Mouse (Mus musculus): Measurements from ENCODE around the gene Adora3. TPM values are rescaled to one million over a fixed set of nuclear protein-coding genes. Genes with fewer than 3 reads are reported as not detected.

Adora3 gene
- polyA plus RNA-seq, 1 experiment from 2014 or later: 0.90 TPM

DNA sequence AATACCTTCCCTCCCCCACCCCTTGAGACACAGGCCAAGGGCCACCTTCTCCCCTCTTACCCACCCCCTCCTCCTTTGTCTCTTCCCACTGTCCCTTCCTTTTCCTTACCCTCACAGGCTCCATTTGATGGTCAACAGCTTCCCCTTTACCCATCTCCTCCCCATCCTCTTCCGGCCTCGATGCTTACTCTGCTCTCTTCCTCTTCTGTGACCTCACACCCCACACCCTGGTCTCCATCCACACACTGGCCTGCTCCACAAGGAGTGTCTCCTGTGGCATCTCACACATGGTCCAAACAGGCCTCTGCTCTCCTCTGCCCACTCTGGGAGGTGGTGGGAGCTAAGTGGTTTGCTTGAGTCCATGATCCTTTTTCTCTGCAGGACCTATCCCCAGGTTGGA lies 7.3 kb downstream of the Adora3 start:
- H3K4me1 ChIP-seq: no peaks in the 10 kb centered on the region
- 81% methylated on average over 2 of the region's 2 CpGs for WGBS
- no peaks in the 10 kb centered on the region for H3K36me3 ChIP-seq
- no peak overlapping the region for H3K27ac ChIP-seq
- no peaks in the 10 kb centered on the region for H3K9me3 ChIP-seq
- no peak overlapping the region for H3K4me2 ChIP-seq (replicated peaks)
- no peaks in the 10 kb centered on the region for H3K27me3 ChIP-seq
- no peak overlapping the region for H3K4me3 ChIP-seq
- no peak overlapping the region for H3K9ac ChIP-seq
- ATAC-seq (ENCODE audit: low FRiP score, low read depth): no peak

DNA sequence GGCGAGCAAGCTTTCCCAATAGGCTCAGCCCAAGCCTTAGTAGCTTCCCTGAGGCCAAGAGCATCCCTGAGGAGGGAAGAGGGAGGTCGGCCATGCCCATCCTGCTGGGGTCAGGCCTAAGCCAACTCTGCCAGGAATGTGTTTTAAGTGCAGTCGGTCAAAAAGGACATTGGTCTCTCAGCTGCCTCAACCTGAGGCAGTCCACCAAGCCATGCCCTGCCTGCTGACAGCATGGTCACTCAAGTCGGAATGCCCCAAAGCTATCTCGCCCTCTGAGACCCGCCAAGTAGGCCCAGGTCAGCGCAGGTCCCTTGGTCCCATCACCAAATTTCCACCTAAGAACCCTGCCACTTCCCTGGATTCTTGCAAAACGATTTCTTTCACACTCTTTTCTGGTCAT lies 8.1 kb downstream of the Adora3 start:
- H3K36me3 ChIP-seq: no peaks in the 10 kb centered on the region
- no peak overlapping the region for H3K4me2 ChIP-seq (replicated peaks)
- H3K27ac ChIP-seq: no peak overlapping the region
- H3K4me3 ChIP-seq: no peak overlapping the region
- no peaks in the 10 kb centered on the region for H3K9me3 ChIP-seq
- H3K27me3 ChIP-seq: no peaks in the 10 kb centered on the region
- H3K9ac ChIP-seq: no peak overlapping the region
- no peak for ATAC-seq (ENCODE audit: low FRiP score, low read depth)
- no peaks in the 10 kb centered on the region for H3K4me1 ChIP-seq
- 84% methylated on average over 8 of the region's 8 CpGs for WGBS

DNA sequence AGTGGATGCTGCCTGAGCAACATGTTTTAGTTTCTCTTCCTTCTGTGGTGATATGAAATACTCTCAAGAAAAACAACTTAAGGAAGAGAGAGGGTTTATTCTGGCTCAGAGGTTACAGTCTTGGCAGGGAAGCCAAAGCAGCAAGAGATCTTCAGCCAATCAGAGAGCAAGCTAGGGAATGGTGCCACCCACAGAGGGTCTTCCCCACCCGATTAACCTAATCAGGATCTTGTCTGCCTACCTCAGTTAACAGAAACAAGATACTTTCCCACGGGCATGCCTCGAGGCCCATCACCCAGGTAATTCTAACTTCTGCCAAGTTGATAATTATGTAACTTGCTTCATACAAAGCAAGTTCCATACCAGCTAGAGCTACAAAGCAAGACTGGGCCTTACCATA lies 9.8 kb downstream of the Adora3 start:
- Histone ChIP-seq H3K9ac (no peak overlapping the region), H3K36me3 (no peaks in the 10 kb centered on the region), H3K27ac (no peak overlapping the region), H3K4me2 (replicated peaks) (no peak overlapping the region), H3K4me3 (no peak overlapping the region), H3K4me1 (no peaks in the 10 kb centered on the region), H3K9me3 (no peaks in the 10 kb centered on the region), H3K27me3 (no peaks in the 10 kb centered on the region)
- 64% methylated on average over 3 of the region's 3 CpGs for WGBS
- no peak for ATAC-seq (ENCODE audit: low FRiP score, low read depth)

DNA sequence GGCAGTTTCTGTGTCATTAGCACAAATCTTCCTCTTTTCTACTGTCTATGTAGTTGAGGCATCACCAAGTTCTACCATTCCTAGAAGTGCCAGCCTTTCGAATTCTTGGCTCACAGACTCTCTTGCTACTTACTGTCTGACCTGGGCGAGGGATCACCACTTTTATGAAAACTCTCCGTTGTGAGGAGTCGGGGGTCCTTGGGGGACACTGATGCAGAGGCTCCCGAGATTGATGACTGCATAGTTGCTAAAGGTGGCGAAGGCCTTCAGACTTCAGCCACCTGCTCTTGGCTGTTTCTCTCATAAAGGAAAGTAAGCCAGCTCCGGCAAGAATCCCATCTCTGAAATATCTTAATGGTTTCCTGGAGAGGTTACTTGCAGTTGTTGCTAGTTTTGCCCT lies 11.4 kb downstream of the Adora3 start:
- 90% methylated on average over 7 of the region's 7 CpGs for WGBS
- Histone ChIP-seq H3K36me3 (no peaks in the 10 kb centered on the region), H3K9ac (no peak overlapping the region), H3K27me3 (no peaks in the 10 kb centered on the region), H3K4me1 (no peaks in the 10 kb centered on the region), H3K9me3 (no peaks in the 10 kb centered on the region), H3K27ac (no peak overlapping the region), H3K4me3 (no peak overlapping the region), H3K4me2 (replicated peaks) (no peak overlapping the region)
- no peak for ATAC-seq (ENCODE audit: low FRiP score, low read depth)

DNA sequence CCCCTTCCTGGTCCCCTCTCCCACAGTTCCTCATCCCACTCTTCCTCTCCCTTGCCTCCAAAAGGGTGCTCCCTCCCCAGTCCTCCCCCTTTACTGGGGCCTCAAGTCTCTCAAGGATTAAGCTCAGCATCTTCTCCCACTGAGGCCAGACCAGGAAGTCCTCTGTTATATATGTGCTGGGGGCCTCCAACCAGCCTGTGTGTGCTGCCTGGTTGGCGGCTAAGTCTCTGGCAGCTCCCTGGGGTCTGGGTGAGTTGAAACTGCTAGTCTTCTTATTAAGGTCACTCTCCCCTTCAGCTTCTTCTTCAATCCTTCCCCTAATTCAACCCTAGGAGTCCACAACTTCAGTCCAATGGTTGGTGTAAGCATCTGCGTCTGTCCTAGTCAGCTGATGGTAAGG lies 12.5 kb downstream of the Adora3 start:
- 89% methylated on average over 2 of the region's 2 CpGs for WGBS
- Histone ChIP-seq H3K4me1 (no peaks in the 10 kb centered on the region), H3K27ac (no peak overlapping the region), H3K4me3 (no peak overlapping the region), H3K9ac (no peak overlapping the region), H3K9me3 (no peaks in the 10 kb centered on the region), H3K4me2 (replicated peaks) (no peak overlapping the region), H3K27me3 (no peaks in the 10 kb centered on the region), H3K36me3 (no peaks in the 10 kb centered on the region)
- no peak for ATAC-seq (ENCODE audit: low FRiP score, low read depth)

DNA sequence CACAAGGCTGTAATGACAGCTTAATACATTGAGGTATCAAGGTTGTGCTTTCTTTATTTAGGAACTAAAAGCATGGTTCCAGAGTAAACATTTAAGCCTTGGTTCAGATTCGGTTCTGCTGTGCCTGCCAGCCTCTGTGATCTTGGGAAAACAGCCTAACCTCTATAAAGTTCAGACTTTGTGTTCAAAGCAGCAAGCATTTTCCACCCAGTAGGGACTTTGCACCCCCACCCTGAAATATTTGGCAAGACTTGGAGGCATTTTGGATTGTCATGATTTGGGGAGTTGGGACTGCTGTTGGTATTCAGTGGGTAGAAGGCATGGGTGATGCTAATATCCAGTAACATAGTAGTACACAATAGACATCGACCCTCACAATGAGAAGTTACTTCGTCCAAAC lies 18.3 kb downstream of the Adora3 start:
- 83% methylated on average over 3 of the region's 3 CpGs for WGBS
- Histone ChIP-seq H3K27me3 (no peaks in the 10 kb centered on the region), H3K9ac (no peak overlapping the region), H3K4me3 (no peak overlapping the region), H3K36me3 (no peaks in the 10 kb centered on the region), H3K9me3 (no peaks in the 10 kb centered on the region), H3K4me1 (peaks cover 18% of the 10 kb centered on the region), H3K4me2 (replicated peaks) (no peak overlapping the region), H3K27ac (no peak overlapping the region)
- no peak for ATAC-seq (ENCODE audit: low FRiP score, low read depth)

DNA sequence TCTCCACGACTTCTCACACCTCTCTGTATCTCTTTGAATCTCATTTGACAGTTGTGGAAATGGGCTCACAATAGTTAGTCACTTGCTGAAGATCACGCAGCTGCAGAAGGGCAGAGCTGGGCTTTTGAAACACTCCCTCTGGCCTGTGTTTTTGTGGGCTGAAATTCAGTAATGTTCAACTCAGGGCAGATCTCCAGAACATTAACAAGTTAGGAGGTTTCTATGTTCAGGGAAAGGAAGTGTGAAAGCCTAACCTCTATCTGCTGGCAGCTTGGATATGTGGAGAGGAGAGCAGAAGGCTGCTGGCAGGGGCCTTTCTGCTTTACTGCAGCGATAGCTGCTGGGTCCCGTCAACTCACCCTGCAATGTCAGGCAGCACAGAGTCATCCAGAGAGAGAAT lies 19.6 kb downstream of the Adora3 start:
- no peaks in the 10 kb centered on the region for H3K36me3 ChIP-seq
- no peak for ATAC-seq (ENCODE audit: low FRiP score, low read depth)
- no peak overlapping the region for H3K27ac ChIP-seq
- H3K9ac ChIP-seq: no peak overlapping the region
- peaks cover 31% of the 10 kb centered on the region for H3K4me1 ChIP-seq
- no peak overlapping the region for H3K4me2 ChIP-seq (replicated peaks)
- no peak overlapping the region for H3K4me3 ChIP-seq
- H3K9me3 ChIP-seq: no peaks in the 10 kb centered on the region
- WGBS: 71% methylated on average over 4 of the region's 4 CpGs
- H3K27me3 ChIP-seq: no peaks in the 10 kb centered on the region

DNA sequence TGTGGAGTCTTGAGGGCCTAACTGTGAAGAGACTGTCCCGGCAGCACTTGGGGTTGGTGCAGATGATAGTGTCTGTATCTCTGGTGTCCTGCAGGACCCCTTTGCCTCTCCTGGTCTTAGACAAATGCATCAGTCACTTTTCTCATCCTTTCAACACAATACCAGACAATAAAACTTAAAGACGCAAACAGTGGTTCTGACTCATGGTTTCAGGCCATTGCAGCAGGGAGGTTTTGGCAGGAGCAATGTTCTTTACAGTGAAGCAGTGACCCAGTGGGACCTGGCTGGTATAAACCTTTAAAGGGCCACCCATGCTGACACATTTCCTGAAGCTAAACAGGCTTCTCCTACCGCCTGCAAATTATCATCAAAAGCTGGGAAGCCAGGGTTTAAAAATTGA lies 20.5 kb downstream of the Adora3 start:
- H3K9ac ChIP-seq: no peak overlapping the region
- H3K4me3 ChIP-seq: no peak overlapping the region
- no peak overlapping the region for H3K27ac ChIP-seq
- H3K4me2 ChIP-seq (replicated peaks): no peak overlapping the region
- ATAC-seq (ENCODE audit: low FRiP score, low read depth): no peak
- peaks cover 33% of the 10 kb centered on the region for H3K4me1 ChIP-seq
- no peaks in the 10 kb centered on the region for H3K36me3 ChIP-seq
- WGBS: 53% methylated on average over 3 of the region's 3 CpGs
- H3K27me3 ChIP-seq: no peaks in the 10 kb centered on the region
- H3K9me3 ChIP-seq: no peaks in the 10 kb centered on the region

DNA sequence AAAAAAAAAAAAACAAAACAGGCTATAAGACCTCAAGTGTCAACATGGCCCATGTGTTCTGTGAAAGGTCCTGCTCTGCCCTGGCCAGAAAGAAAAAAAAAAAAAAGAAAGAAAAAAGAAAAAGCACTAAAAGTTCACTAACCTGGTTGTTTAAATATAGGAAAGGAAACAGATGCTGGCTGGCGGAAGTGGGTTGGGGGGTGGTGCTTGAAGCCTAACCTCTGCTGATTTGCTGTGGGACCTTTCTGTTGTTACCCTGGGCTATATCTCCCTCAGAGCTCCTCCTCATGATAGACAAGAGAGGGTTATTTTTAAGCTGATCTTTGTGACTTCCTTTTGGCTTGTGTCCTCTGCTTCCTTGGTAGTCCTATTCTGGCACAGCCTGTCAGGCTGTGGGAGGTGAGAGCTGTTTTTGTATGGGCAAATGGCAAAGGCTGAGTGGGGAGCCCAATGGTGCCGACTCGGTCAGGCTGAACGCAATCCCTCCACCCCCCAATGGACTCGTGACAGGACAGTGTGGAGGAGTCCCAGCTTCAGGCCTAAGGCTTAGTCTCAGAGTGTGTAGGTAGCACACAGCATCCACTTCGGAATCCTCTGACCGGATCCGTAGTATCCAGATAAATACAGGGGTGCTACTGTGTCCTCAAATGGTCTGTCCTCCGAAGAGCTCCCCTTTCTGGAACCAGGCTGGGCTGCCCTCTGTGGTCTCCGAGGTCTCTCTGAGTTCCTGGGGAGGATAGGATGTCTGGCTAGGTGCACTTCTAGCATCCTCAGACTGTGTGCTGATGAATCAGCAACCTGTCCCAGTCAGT lies 21.3 kb downstream of the Adora3 start:
- H3K36me3 ChIP-seq: no peaks in the 10 kb centered on the region
- no peak overlapping the region for H3K9ac ChIP-seq
- no peak overlapping the region for H3K4me3 ChIP-seq
- peaks cover 33% of the 10 kb centered on the region for H3K4me1 ChIP-seq
- H3K27ac ChIP-seq: no peak overlapping the region
- 76% methylated on average over 10 of the region's 10 CpGs for WGBS
- ATAC-seq (ENCODE audit: low FRiP score, low read depth): no peak
- no peaks in the 10 kb centered on the region for H3K9me3 ChIP-seq
- H3K27me3 ChIP-seq: no peaks in the 10 kb centered on the region
- no peak overlapping the region for H3K4me2 ChIP-seq (replicated peaks)

DNA sequence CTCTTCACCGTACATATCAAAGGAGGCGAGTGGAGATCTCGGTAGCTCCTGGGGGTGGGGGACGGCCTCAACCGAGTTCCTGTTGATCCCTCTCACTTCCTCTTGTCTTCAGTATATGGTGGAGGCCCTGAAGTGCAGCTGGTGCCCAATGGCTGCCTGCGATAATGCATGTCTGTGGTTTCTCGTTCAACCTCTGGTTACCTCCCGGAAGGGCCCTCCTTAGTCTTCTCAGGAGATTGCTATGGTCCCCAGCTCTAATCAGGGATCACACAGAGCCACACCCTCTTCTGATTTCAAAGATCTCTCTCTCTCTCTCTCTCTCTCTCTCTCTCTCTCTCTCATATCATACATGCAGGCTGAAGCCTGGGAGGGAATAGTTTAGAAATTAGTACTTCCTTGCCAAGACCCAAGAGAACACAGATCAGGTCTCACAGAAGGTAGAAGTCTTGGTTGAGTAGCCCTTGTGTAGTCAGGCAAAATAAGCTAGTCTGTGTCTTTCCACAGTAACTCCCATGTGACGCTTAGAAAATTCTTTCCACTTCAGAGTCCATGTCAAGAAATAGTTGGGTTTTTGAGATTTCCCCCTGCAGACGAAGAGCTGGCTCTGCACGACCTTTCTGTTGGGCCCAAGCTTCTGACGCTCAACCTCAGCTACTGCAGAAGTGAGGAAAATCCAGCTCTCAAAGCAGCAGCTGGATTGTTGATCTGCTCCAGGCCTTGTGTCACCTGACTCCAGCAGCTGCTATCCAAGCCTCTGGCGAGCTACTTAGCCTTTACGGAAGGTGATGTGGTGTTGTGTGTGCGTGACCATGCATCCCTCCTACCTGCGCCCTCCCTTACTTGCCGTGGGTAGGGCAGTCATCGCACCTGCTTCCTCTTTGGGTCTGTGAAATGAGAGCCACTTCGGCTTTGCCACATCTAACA lies 22.2 kb downstream of the Adora3 start:
- no peak overlapping the region for H3K4me3 ChIP-seq
- no peak for ATAC-seq (ENCODE audit: low FRiP score, low read depth)
- H3K9me3 ChIP-seq: no peaks in the 10 kb centered on the region
- H3K4me2 ChIP-seq (replicated peaks): no peak overlapping the region
- WGBS: 70% methylated on average over 19 of the region's 19 CpGs
- peak overlapping the region; percentile 23; the same call in 1 of the 2 replicates for H3K27ac ChIP-seq
- H3K36me3 ChIP-seq: no peaks in the 10 kb centered on the region
- H3K9ac ChIP-seq: no peak overlapping the region
- no peaks in the 10 kb centered on the region for H3K27me3 ChIP-seq
- peaks cover 33% of the 10 kb centered on the region for H3K4me1 ChIP-seq

DNA sequence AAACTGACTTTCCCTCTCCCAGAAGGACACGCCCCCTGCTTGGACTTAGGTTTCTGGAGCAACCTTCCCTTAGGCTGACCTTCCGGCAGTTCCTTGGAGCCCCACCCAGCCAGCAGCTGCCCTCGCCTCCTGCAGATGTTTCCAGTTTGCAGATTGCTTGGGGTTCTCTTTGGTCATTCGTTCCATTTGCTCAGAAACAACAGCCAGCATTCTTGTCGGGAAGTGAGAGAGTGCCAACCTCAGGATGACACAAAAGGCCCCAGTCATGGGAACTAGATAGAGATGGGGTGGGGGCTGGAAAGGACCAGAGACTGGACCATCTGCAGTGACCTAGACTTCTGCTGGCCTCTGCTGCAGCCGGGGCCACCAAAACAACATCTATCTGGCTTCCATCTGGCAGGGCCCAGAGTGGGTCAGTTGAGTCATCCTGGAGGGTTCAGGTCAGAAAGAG lies 23.3 kb downstream of the Adora3 start:
- ATAC-seq (ENCODE audit: low FRiP score, low read depth): no peak
- H3K4me1 ChIP-seq: peaks cover 33% of the 10 kb centered on the region
- H3K9ac ChIP-seq: no peak overlapping the region
- no peak overlapping the region for H3K4me3 ChIP-seq
- WGBS: 21% methylated on average over 6 of the region's 6 CpGs
- H3K36me3 ChIP-seq: no peaks in the 10 kb centered on the region
- H3K4me2 ChIP-seq (replicated peaks): no peak overlapping the region
- H3K27ac ChIP-seq: peak overlapping the region; percentile 45; the same call in 1 of the 2 replicates
- no peaks in the 10 kb centered on the region for H3K27me3 ChIP-seq
- H3K9me3 ChIP-seq: no peaks in the 10 kb centered on the region
